Mouse (Mus musculus): ENCODE measurements around the gene Gm7879. TPM values are rescaled to one million over a fixed set of nuclear protein-coding genes. Genes with fewer than 3 reads are reported as not detected.
A peak's percentile ranks its signal among the peaks of the same experiment; 100 is the strongest.

Gene Gm7879
- polyA plus RNA-seq, 1 experiment: not detected

GRCm38 (mm10) chr5:43921877-43922276 lies 8.9 kb downstream of the Gm7879 start:
- no peak overlapping the region for H3K27ac ChIP-seq (ENCODE audit: control insufficient read depth, insufficient read depth, low read depth, low read length, poor library complexity)
- TF ChIP-seq POLR2A (IDR thresholded peaks at IDR 0.05; ENCODE audit: borderline replicate concordance, control insufficient read depth, low read depth, low read length) (no peak), CTCF (IDR thresholded peaks at IDR 0.05; ENCODE audit: control insufficient read depth, insufficient read depth, low read length) (no peak)
- H3K4me1 ChIP-seq (ENCODE audit: control insufficient read depth, insufficient read depth, low read length): no peaks in the 10 kb centered on the region
- no peak overlapping the region for H3K4me3 ChIP-seq (replicated peaks; ENCODE audit: control insufficient read depth, low read depth, low read length)
- WGBS: 80% methylated on average over 11 of the region's 11 CpGs

GRCm38 (mm10) chr5:43923933-43924332 lies 11.0 kb downstream of the Gm7879 start:
- Histone ChIP-seq H3K4me1 (ENCODE audit: control insufficient read depth, insufficient read depth, low read length) (no peaks in the 10 kb centered on the region), H3K4me3 (replicated peaks; ENCODE audit: control insufficient read depth, low read depth, low read length) (no peak overlapping the region), H3K27ac (ENCODE audit: control insufficient read depth, insufficient read depth, low read depth, low read length, poor library complexity) (no peak overlapping the region)
- WGBS: 30% methylated on average over 4 of the region's 4 CpGs
- TF ChIP-seq CTCF (IDR thresholded peaks at IDR 0.05; ENCODE audit: control insufficient read depth, insufficient read depth, low read length) (peak; percentile 81), POLR2A (IDR thresholded peaks at IDR 0.05; ENCODE audit: borderline replicate concordance, control insufficient read depth, low read depth, low read length) (no peak)

- H3K4me3 ChIP-seq (replicated peaks; ENCODE audit: control insufficient read depth, low read depth, low read length): no peak overlapping the region
- H3K27ac ChIP-seq (ENCODE audit: control insufficient read depth, insufficient read depth, low read depth, low read length, poor library complexity): no peak overlapping the region
- H3K4me1 ChIP-seq (ENCODE audit: control insufficient read depth, insufficient read depth, low read length): no peaks in the 10 kb centered on the region
- TF ChIP-seq CTCF (IDR thresholded peaks at IDR 0.05; ENCODE audit: control insufficient read depth, insufficient read depth, low read length) (no peak), POLR2A (IDR thresholded peaks at IDR 0.05; ENCODE audit: borderline replicate concordance, control insufficient read depth, low read depth, low read length) (no peak)
These were observed 14.8 kb downstream of the Gm7879 start for GRCm38 (mm10) chr5:43927729-43928128.

GRCm38 (mm10) chr5:43933269-43933668 lies 20.3 kb downstream of the Gm7879 start:
- Histone ChIP-seq H3K4me1 (ENCODE audit: control insufficient read depth, insufficient read depth, low read length) (no peaks in the 10 kb centered on the region), H3K4me3 (replicated peaks; ENCODE audit: control insufficient read depth, low read depth, low read length) (no peak overlapping the region), H3K27ac (ENCODE audit: control insufficient read depth, insufficient read depth, low read depth, low read length, poor library complexity) (no peak overlapping the region)
- no peak for TF ChIP-seq POLR2A (IDR thresholded peaks at IDR 0.05; ENCODE audit: borderline replicate concordance, control insufficient read depth, low read depth, low read length)
- no peak for TF ChIP-seq CTCF (IDR thresholded peaks at IDR 0.05; ENCODE audit: control insufficient read depth, insufficient read depth, low read length)
- WGBS: 56% methylated on average over 2 of the region's 2 CpGs

GRCm38 (mm10) chr5:43947330-43947977 lies 34.5 kb downstream of the Gm7879 start:
- H3K27ac ChIP-seq (ENCODE audit: control insufficient read depth, insufficient read depth, low read depth, low read length, poor library complexity): peak overlapping the region; percentile 77; the same call in 1 of the 2 replicates
- TF ChIP-seq CTCF (IDR thresholded peaks at IDR 0.05; ENCODE audit: control insufficient read depth, insufficient read depth, low read length) (no peak), POLR2A (IDR thresholded peaks at IDR 0.05; ENCODE audit: borderline replicate concordance, control insufficient read depth, low read depth, low read length) (no peak)
- peak overlapping the region; percentile 27 for H3K4me3 ChIP-seq (replicated peaks; ENCODE audit: control insufficient read depth, low read depth, low read length)
- WGBS: 8% methylated on average over 9 of the region's 9 CpGs
- no peaks in the 10 kb centered on the region; the same call in 1 of the 2 replicates for H3K4me1 ChIP-seq (ENCODE audit: control insufficient read depth, insufficient read depth, low read length)

- WGBS: 1% methylated on average over 27 of the region's 27 CpGs
- peak overlapping the region; percentile 65 for H3K4me3 ChIP-seq (replicated peaks; ENCODE audit: control insufficient read depth, low read depth, low read length)
- TF ChIP-seq CTCF (IDR thresholded peaks at IDR 0.05; ENCODE audit: control insufficient read depth, insufficient read depth, low read length) (no peak), POLR2A (IDR thresholded peaks at IDR 0.05; ENCODE audit: borderline replicate concordance, control insufficient read depth, low read depth, low read length) (no peak)
- peak overlapping the region; percentile 77 for H3K27ac ChIP-seq (ENCODE audit: control insufficient read depth, insufficient read depth, low read depth, low read length, poor library complexity)
- H3K4me1 ChIP-seq (ENCODE audit: control insufficient read depth, insufficient read depth, low read length): no peaks in the 10 kb centered on the region; the same call in 1 of the 2 replicates
These were observed 35.3 kb downstream of the Gm7879 start for GRCm38 (mm10) chr5:43948111-43948743.

- TF ChIP-seq POLR2A (IDR thresholded peaks at IDR 0.05; ENCODE audit: borderline replicate concordance, control insufficient read depth, low read depth, low read length) (no peak), CTCF (IDR thresholded peaks at IDR 0.05; ENCODE audit: control insufficient read depth, insufficient read depth, low read length) (no peak)
- Histone ChIP-seq H3K27ac (ENCODE audit: control insufficient read depth, insufficient read depth, low read depth, low read length, poor library complexity) (peak overlapping the region; percentile 58; the same call in 1 of the 2 replicates), H3K4me1 (ENCODE audit: control insufficient read depth, insufficient read depth, low read length) (no peaks in the 10 kb centered on the region; the same call in 1 of the 2 replicates), H3K4me3 (replicated peaks; ENCODE audit: control insufficient read depth, low read depth, low read length) (no peak overlapping the region)
- WGBS: 4% methylated on average over 8 of the region's 8 CpGs
These were observed 35.9 kb downstream of the Gm7879 start for GRCm38 (mm10) chr5:43948748-43949275.

GRCm38 (mm10) chr5:43953241-43953640 lies 40.3 kb downstream of the Gm7879 start:
- H3K4me1 ChIP-seq (ENCODE audit: control insufficient read depth, insufficient read depth, low read length): no peaks in the 10 kb centered on the region
- no peak overlapping the region for H3K4me3 ChIP-seq (replicated peaks; ENCODE audit: control insufficient read depth, low read depth, low read length)
- TF ChIP-seq POLR2A (IDR thresholded peaks at IDR 0.05; ENCODE audit: borderline replicate concordance, control insufficient read depth, low read depth, low read length) (no peak), CTCF (IDR thresholded peaks at IDR 0.05; ENCODE audit: control insufficient read depth, insufficient read depth, low read length) (no peak)
- H3K27ac ChIP-seq (ENCODE audit: control insufficient read depth, insufficient read depth, low read depth, low read length, poor library complexity): no peak overlapping the region
- 69% methylated on average over 1 of the region's 1 CpGs for WGBS

Measured in bone marrow, adult 2 months (tissue).